Mouse (Mus musculus) neural tube, embryonic 15.5 days (tissue): ENCODE results near the gene Enpep. TPM values are rescaled to one million over a fixed set of nuclear protein-coding genes. Genes with fewer than 3 reads are reported as not detected.

Experiments used
- ATAC-seq: fragments of 200-750 bp; cut with Nextera tagmentation; 2 replicates; pipeline ENCODE4 v1.8.0; 2017; ENCODE audit warnings: mild to moderate bottlenecking, moderate TSS enrichment, moderate library complexity; ENCODE audit not compliant: low FRiP score
- H3K27ac ChIP-seq: fragments of 300-500 bp; sonication (generic); replicated peaks from 2 replicates; pipeline ENCODE4 v1.5.1; 2015; ENCODE audit warnings: mild to moderate bottlenecking, inconsistent platforms
- H3K27me3 ChIP-seq: fragments of 300-500 bp; sonication (generic); replicated peaks from 2 replicates; pipeline ENCODE4 v1.6.1; 2015; ENCODE audit warnings: inconsistent platforms
- H3K36me3 ChIP-seq: fragments of 300-500 bp; sonication (generic); 2 replicates; pipeline ENCODE4 v1.6.1; 2015; ENCODE audit warnings: inconsistent platforms
- H3K4me1 ChIP-seq: fragments of 300-500 bp; sonication (generic); 2 replicates; pipeline ENCODE4 v1.6.1; 2015; ENCODE audit warnings: inconsistent platforms
- H3K4me2 ChIP-seq: fragments of 300-500 bp; sonication (generic); 2 replicates; pipeline ENCODE4 v1.6.1; 2015; ENCODE audit warnings: inconsistent platforms, mild to moderate bottlenecking, moderate library complexity
- H3K4me3 ChIP-seq: fragments of 300-500 bp; sonication (generic); replicated peaks from 2 replicates; pipeline ENCODE4 v1.5.1; 2015; ENCODE audit warnings: mild to moderate bottlenecking, inconsistent platforms
- H3K9ac ChIP-seq: fragments of 300-500 bp; sonication (generic); replicated peaks from 2 replicates; pipeline ENCODE4 v1.6.1; 2015; ENCODE audit warnings: mild to moderate bottlenecking, inconsistent platforms
- H3K9me3 ChIP-seq: fragments of 300-500 bp; sonication (generic); replicated peaks from 2 replicates; pipeline ENCODE4 v1.6.1; 2016; ENCODE audit warnings: inconsistent platforms
- WGBS: fragments of 180-500 bp; shearing (Covaris S2); methylation state at CpG from one replicate; pipeline ENCODE4 v1.1.7; 2015; ENCODE audit warnings: mixed read lengths; 5-methylcytosine and 5-hydroxymethylcytosine counted together
- polyA plus RNA-seq: library from polyadenylated mRNA; unstranded; fragments of >200 nt; fragmentation: Nextera tagmentation; extraction: Ambion mirVana; gene quantifications from 2 replicates; pipeline ENCODE4 v1.2.1, GENCODE M21; 2015

The Enpep gene
- polyA plus RNA-seq, 1 experiment from 2014 or later = 3.0 TPM

DNA sequence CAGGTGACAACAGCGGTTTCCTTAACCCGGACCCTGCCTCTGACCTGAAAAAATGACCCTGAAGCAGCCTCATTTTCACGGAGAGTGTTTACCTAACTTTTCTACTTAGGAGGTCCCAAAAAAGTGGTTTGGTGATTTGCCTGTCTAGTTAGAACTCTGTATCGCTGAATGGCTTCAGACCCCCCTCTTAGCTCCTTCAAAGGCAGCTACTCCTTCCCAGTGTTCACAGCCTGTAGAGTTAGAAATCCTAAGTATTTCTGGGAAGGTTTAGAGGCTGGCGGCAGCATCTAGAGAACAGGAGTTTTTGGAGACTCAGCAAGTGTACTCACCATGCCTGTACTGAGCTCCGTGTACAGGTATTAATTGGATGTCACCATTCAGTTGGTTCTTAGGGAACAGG, 105.8 kb downstream of the Enpep start:
- Histone ChIP-seq H3K9ac (no peak overlapping the region), H3K36me3 (no peaks in the 10 kb centered on the region), H3K4me3 (no peak overlapping the region), H3K27me3 (peaks cover 67% of the 10 kb centered on the region), H3K9me3 (no peaks in the 10 kb centered on the region), H3K4me2 (no peak overlapping the region), H3K4me1 (peaks cover 11% of the 10 kb centered on the region; the same call in 1 of the 2 replicates), H3K27ac (no peak overlapping the region)
- 2% methylated on average over 6 of the region's 6 CpGs for WGBS
- no peak for ATAC-seq

DNA sequence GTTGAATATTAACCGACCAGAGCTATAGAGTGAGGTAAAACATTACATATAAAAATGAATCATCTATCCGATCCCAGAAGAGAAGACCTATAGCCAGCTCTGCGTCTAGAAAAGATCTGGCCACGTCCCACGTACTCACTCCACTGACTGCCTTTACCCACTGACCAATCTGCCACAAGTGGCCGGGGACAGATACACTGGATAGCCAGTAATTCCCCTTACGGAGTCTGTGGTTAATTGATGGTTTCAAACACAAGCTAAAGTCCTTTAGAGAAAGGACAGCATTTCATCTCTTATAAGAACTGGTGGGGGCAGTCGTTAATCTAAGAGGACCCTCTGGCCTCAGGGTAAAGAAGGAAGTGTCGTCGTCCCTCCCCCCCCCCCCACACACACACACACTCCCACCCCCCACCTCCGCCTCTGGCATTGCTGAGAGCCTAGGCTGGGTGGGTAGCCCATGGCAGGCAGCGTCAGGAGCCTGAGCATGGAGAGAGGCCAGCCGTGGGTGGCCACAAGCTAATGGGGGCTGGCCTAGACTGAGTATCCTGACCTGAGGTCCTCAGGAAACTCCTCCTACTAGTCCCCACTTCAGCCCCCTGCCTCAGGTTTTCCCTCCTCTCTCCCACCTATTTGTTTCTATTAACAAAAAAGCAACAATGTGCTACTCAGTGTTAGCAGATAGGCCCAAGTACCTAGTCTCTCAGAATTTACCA, 106.8 kb downstream of the Enpep start:
- Histone ChIP-seq H3K36me3 (no peaks in the 10 kb centered on the region), H3K4me3 (no peak overlapping the region), H3K4me1 (peaks cover 11% of the 10 kb centered on the region; the same call in 1 of the 2 replicates), H3K27ac (no peak overlapping the region), H3K9me3 (no peaks in the 10 kb centered on the region), H3K27me3 (peaks cover 75% of the 10 kb centered on the region), H3K4me2 (no peak overlapping the region), H3K9ac (no peak overlapping the region)
- WGBS = 2% methylated on average over 13 of the region's 13 CpGs
- ATAC-seq = no peak

DNA sequence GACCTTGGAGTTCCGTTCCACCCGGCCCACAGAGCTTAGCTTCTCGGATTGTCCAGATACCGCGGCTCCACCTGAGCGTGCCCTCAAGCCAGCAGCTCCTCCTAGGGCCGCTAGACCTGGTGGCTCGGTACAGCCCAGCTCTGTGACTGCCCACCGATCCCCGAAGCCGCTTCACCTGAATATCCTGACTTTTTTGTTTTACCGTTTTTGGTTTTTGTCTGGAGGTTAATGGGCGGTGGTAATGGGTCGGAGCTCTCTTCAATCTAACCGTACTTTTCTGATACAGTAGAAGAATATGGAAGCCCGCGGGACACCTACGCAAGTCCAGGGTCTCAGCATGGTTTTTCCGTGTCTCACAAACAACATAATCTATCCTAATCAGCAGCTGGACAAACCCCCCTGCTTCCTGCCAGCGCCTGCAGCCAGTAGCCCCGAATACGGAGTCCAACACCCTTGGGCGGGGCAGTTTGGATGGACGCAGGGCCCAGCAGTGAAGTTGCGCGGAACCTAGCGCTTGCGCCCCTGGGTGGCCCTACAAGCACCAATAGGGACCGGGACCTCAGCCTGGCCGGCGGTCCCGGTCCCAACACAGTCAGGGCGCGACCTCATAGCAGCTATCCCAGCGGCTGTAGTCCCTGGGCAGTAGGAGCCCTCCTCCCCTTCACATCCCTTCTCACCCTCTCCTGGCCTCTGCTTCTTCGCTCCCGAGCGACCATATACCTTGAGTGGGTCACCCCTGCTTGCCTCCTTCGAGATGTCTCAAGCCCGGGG, 107.5 kb downstream of the Enpep start:
- Histone ChIP-seq H3K9me3 (no peaks in the 10 kb centered on the region), H3K36me3 (no peaks in the 10 kb centered on the region), H3K27me3 (peaks cover 82% of the 10 kb centered on the region), H3K27ac (no peak overlapping the region), H3K9ac (no peak overlapping the region), H3K4me1 (peaks cover 11% of the 10 kb centered on the region; the same call in 1 of the 2 replicates), H3K4me3 (no peak overlapping the region), H3K4me2 (no peak overlapping the region)
- ATAC-seq = no peak
- WGBS = 1% methylated on average over 40 of the region's 40 CpGs

DNA sequence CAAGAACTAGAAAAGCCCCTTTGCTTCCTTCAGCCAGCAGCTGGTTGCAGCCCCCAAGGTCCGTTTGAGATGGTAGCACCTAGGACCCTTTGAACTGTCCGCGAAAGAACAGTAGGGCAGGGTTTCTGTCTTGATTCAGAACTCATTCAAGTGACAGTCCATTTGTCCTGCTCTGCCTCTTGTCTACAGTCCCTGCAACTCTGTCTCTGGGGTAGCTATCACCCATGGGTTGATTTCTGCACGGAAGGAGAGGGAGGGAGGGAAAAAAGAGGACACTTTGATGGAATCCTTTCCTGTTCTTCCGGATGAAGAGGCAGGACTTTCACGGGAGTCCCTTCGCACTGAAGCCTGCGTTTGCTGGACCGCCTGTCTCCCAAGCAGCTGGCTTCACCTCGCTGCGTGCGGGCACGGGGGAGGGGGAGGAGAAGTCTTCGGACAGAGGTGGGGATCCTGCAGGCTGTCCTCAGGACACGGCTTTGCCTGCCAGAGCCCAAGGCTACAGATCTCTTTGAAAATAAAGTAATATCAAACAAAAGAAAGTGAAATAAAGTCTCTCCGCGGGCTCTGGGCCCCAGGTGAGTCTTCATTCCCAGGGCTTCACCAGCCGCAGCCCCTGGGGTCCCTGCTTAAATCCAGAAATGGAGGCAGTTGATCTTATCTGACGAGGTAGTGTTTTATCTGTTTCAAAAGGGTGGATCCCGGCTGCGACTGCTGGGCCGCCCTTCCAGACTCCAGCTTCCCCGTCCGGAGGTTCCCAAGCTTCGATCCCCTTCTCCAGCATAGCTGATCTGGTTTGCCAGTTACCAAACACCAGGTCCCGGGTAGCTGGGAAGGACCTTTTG, 108.3 kb downstream of the Enpep start:
- H3K4me3 ChIP-seq = no peak overlapping the region
- no peaks in the 10 kb centered on the region for H3K9me3 ChIP-seq
- no peak for ATAC-seq
- H3K4me1 ChIP-seq = peaks cover 11% of the 10 kb centered on the region; the same call in 1 of the 2 replicates
- H3K27me3 ChIP-seq = peaks cover 85% of the 10 kb centered on the region
- no peaks in the 10 kb centered on the region for H3K36me3 ChIP-seq
- WGBS = under 1% methylated on average over 26 of the region's 26 CpGs
- no peak overlapping the region for H3K4me2 ChIP-seq
- H3K27ac ChIP-seq = no peak overlapping the region
- H3K9ac ChIP-seq = no peak overlapping the region

DNA sequence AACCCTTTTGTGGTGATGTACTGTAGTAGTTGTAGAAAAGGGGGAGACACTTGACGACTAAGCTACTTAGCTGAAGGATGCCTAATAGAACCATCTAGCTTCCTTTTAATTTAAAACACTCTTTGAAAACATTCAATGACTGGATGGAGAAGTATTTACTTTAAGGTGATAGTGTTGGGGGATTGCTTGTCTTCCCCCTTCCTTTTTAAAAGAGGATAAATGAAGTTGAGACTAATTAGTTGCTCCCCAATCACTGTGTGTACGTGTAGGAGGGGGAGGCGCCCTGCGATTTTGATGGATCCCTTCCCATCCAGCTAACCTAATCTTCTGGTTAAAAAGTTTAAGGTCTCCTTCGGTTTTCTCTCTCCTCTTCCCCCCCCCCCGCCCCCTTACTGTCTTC, 109.1 kb downstream of the Enpep start:
- H3K9me3 ChIP-seq = no peaks in the 10 kb centered on the region
- ATAC-seq = no peak
- H3K36me3 ChIP-seq = no peaks in the 10 kb centered on the region
- H3K9ac ChIP-seq = no peak overlapping the region
- WGBS = 1% methylated on average over 5 of the region's 6 CpGs
- H3K4me1 ChIP-seq = peaks cover 11% of the 10 kb centered on the region
- H3K27ac ChIP-seq = no peak overlapping the region
- no peak overlapping the region for H3K4me3 ChIP-seq
- peaks cover 86% of the 10 kb centered on the region for H3K27me3 ChIP-seq
- no peak overlapping the region for H3K4me2 ChIP-seq

DNA sequence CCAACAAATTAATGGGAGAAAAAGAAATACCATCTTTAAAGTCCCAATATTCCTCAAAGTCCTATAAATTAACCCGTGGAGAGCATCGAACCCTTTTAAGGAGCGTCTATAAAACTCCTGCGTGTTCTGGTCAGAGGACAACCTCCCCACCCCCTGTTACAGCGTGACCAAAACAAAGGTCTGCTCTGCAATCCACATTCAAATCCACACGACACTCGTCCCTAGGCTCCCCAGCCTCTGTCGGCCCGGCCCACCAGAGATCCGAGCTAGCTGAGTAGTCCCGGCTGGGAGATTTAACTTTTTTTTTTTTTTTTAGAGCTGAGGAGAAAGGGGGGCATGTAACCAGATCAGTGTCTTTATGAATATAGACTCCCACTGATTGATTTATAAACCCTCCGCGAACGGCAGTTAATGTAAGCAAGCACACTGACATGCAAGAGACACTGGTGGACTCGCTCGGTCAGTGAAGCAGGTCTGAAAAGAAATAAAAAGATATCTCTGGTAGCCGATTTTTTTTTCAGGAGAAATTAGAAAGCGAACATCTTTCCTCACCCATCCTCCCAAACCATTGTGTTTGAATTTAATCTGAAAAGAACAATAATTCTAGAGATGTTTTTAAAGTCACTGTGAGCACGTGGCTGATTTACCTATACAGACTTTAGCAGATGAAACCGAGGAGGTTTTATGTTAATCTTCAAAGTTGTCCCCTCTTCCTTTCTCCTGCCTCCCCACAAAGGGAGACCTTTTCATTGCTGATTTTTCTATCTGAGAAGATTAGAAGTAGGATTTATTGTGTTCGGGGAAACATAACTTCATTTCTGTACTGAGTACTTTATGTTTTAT, 109.9 kb downstream of the Enpep start:
- WGBS = under 1% methylated on average over 21 of the region's 21 CpGs
- Histone ChIP-seq H3K27me3 (peaks cover 86% of the 10 kb centered on the region), H3K4me3 (no peak overlapping the region), H3K9ac (no peak overlapping the region), H3K27ac (no peak overlapping the region), H3K9me3 (no peaks in the 10 kb centered on the region), H3K4me2 (no peak overlapping the region), H3K4me1 (peaks cover 11% of the 10 kb centered on the region), H3K36me3 (no peaks in the 10 kb centered on the region)
- no peak for ATAC-seq

DNA sequence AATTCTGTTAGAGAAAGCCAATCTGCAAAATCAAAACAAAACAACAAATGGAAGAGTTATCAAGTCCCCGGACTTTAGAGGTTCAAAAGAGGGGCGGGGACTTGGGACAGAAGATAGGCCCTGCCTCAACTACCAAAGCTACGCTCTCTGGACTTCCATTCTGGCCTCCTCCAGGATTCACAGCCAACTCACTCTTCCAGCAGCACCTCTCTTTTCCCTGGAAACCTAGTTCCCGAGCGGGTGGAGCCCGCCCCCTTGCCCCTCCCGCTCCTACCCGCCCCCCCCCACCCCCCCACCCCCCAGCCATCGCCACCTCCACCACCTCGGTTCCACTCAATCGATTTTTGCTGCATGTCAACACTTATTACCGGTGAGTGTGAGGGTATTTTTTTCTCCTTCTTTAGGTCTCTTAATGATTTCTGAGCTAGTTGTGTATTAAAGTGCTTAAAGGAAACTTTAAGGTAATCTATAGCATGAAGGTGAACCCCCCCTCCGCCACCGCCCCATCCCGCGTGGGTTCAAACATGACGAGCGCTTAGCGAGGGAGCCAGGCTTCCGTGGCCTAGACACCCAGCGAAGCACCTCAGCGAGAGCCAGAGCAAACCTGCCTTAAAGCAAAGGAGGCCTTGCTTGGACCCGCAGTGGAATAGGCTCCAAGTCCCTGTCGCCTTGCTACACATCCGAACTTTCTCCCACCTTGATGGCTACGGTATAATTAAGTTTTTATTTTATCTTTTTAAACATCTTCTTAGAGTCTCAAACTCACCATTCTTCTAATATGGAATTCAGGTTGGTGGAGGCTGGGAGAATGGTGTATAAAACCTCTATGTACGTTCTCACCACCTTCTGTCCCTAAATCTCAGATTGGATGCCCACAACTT, 110.9 kb downstream of the Enpep start:
- no peaks in the 10 kb centered on the region for H3K36me3 ChIP-seq
- peaks cover 85% of the 10 kb centered on the region for H3K27me3 ChIP-seq
- 4% methylated on average over 27 of the region's 27 CpGs for WGBS

DNA sequence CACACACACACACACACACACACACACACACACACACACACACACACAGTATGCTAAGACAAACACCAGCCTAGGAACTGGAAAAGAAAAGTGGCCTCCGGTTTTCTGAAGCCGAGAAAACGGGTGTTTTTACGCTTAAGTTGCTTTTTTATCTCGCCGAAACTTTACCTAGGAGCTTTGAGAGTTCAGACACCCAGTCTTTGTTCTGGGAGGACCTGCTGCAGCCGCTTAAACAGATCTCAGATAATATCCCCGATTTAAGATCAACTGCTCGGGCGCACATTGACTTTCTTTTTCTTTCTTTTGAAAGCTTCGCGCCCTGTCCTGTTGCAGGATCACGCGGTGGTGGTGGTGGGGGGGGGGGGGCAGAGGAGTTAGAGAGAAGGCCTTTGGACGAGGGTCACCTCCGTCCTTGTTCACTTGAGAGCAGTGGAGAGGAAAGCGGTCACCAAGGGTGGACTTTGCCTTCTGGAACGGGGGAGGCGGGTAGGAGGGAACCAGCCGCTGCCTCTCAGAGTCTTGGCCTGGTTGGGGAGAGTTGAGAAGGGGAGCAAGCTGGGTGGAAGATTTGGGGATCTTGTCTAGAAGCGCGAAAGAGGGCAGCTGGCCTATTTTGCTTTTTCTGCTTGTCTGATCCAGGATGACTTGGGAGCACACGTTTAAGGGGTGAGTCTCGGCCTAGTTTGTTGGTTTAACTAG, 111.7 kb downstream of the Enpep start:
- H3K9me3 ChIP-seq = no peaks in the 10 kb centered on the region
- WGBS = 2% methylated on average over 24 of the region's 24 CpGs
- ATAC-seq = no peak
- peaks cover 11% of the 10 kb centered on the region for H3K4me1 ChIP-seq
- H3K27ac ChIP-seq = no peak overlapping the region
- H3K4me3 ChIP-seq = no peak overlapping the region
- H3K27me3 ChIP-seq = peaks cover 83% of the 10 kb centered on the region
- H3K4me2 ChIP-seq = no peak overlapping the region
- H3K36me3 ChIP-seq = no peaks in the 10 kb centered on the region
- H3K9ac ChIP-seq = no peak overlapping the region

More for the DNA sequence above, 110.9 kb downstream of the Enpep start:
- ATAC-seq = no peak
- H3K4me2 ChIP-seq = no peak overlapping the region
- no peak overlapping the region for H3K9ac ChIP-seq
- peaks cover 11% of the 10 kb centered on the region for H3K4me1 ChIP-seq
- H3K27ac ChIP-seq = no peak overlapping the region
- H3K9me3 ChIP-seq = no peaks in the 10 kb centered on the region
- no peak overlapping the region for H3K4me3 ChIP-seq

DNA sequence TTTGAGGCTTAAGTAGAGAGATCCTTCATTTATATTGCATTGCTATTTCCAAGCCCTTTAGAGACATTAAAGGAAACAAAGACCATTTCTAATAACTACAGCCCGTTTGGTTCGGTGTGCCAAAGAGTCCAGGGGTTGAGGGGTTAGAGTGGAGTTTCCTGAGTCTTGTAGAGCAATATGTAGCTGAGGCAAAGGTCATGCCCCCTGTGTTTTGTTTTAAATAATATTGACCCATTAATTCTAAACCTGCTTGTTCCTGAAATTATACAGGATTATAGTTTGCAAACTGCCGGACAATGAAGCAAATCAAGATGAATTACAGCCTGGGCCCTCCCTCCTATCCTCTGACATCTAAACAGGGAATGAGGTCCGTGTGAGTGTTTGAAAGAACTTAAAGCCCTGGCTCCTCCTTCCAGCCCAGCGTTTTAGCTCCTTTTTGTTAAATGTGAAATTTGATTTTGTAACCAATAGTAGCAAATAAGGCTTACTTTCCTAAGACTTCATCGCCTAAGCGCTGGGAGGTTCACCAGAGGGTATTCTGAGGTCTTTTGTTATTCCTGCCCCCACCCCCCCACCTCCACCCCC, 112.3 kb downstream of the Enpep start:
- 2% methylated on average over 7 of the region's 7 CpGs for WGBS
- Histone ChIP-seq H3K36me3 (no peaks in the 10 kb centered on the region), H3K9me3 (no peaks in the 10 kb centered on the region), H3K9ac (no peak overlapping the region), H3K4me1 (peaks cover 14% of the 10 kb centered on the region), H3K27me3 (peaks cover 80% of the 10 kb centered on the region), H3K4me3 (no peak overlapping the region), H3K4me2 (no peak overlapping the region), H3K27ac (no peak overlapping the region)
- no peak for ATAC-seq
